Mouse (Mus musculus): ENCODE data around the gene Tars2.

DNA sequence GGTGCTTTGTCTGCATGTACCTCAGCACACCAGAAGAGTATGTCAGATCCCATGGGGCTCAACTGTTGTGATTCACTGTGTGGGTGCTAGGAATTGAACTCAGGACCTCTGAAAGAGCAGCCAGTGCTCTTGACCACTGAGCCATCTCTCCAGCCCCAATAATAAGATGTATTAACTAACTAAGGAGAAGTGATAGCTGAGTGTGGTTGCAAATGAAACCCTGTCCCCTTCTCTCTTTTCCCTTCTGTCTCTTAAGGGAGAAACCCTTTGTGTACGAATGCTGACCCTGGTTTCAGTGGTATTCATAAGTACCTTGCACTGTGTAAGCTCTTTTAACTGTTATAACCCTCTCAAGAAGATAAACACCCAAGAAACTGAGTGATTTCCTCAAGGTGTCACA is 43.9 kb downstream of the Tars2 start:
- TF ChIP-seq CTCF (IDR thresholded peaks at IDR 0.05; ENCODE audit: low read depth, low read length): no peak
- TF ChIP-seq GATA1 (IDR thresholded peaks at IDR 0.05; ENCODE audit: borderline replicate concordance, low read length): no peak

Measured in G1E (cell line).